Mouse (Mus musculus) T-helper 1 cell (primary cell): Measurements from ENCODE around the gene Mcemp1.

ENCODE experiments used
- in situ Hi-C: fragments of 300-600 bp; cut with MboI, MseI; formaldehyde crosslinking; loops from one replicate; pipeline ENCODE4 v1.15.1; 2025; ENCODE audit warnings: high pct_unique_total_duplicates

Mcemp1 gene

GRCm38 (mm10) chr8:3718559-3718958 lies 53.0 kb downstream of the Mcemp1 start:
- in situ Hi-C loops, result no loop called here
